ENCODE assay signal across 18 mouse cellular contexts in the genomic region with DNA sequence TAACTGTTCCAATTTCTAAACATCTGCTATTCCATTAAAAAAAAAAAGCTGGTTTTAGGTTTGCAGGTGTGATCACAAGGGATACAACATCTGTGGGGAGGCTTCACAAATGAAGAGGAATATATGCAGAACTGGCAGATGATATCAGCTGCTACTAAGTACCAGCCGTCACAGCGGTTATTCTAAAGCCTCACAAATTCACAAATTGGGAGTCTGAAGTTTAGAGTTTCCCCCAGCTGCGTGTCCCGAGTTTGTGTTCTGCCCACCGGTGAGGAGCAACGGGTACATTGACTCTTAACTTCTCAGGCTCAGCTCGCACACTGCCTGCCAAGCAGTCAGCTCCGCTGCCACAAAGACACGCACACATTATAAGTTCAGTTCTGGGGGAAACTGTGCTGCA.
"Had no signal": no experiment of that assay in that cellular context is flagged by ENCODE, and none has a peak within 500 bp of the region (broad histone marks: within the 10 kb centered on the region; RNA-seq: fewer than 3 reads in every experiment).

No protein-coding gene starts in this region.

- H3K4me2 ChIP-seq: limb, embryonic 12.5 days; liver, embryonic 13.5 days; midbrain, embryonic 12.5 days; neural tube, embryonic 13.5 days had no signal

- H3K27ac ChIP-seq: limb, embryonic 12.5 days; liver, embryonic 13.5 days; midbrain, embryonic 12.5 days; neural tube, embryonic 13.5 days; stomach, postnatal 0 days had no signal

- H3K36me3 ChIP-seq: limb, embryonic 12.5 days; liver, embryonic 13.5 days; midbrain, embryonic 12.5 days; neural tube, embryonic 13.5 days had no signal

- H3K4me1 ChIP-seq: liver, embryonic 13.5 days; neural tube, embryonic 13.5 days had no signal

- ATAC-seq: intestine, embryonic 16.5 days; midbrain, embryonic 16.5 days had no signal

- DNase-seq: kidney, adult 18-20 months; kidney, adult 9 months; kidney, postnatal 25 days; liver, embryonic 13.5 days; lung, adult 2 months; lung, postnatal 14 days; lung, postnatal 4 days; retina, postnatal 1 day; right cerebral cortex, postnatal 14 days; right cerebral cortex, postnatal 4 days; thymus, postnatal 36 days had no signal

- H3K9ac ChIP-seq: limb, embryonic 12.5 days; liver, embryonic 13.5 days; midbrain, embryonic 12.5 days; neural tube, embryonic 13.5 days had no signal

- H3K27me3 ChIP-seq: limb, embryonic 12.5 days; liver, embryonic 13.5 days; midbrain, embryonic 12.5 days; neural tube, embryonic 13.5 days had no signal

- H3K9me3 ChIP-seq: limb, embryonic 12.5 days; liver, embryonic 13.5 days; midbrain, embryonic 12.5 days; neural tube, embryonic 13.5 days had no signal

- H3K4me3 ChIP-seq: limb, embryonic 12.5 days; liver, embryonic 13.5 days; midbrain, embryonic 12.5 days; myocyte; neural tube, embryonic 13.5 days had no signal
